Mouse (Mus musculus) urinary bladder, postnatal 10 days (tissue): ENCODE data around the gene Babam1.
"Not testable (repeated sequence)": the region's sequence is repeated elsewhere in the genome, so short reads cannot be mapped to it uniquely, and the experiment has no call there.

ENCODE experiments used
- DNase-seq: peaks from one replicate; pipeline ENCODE4 v3.0.0; 2022; ENCODE audit warnings: low spot score

Babam1 gene

DNA sequence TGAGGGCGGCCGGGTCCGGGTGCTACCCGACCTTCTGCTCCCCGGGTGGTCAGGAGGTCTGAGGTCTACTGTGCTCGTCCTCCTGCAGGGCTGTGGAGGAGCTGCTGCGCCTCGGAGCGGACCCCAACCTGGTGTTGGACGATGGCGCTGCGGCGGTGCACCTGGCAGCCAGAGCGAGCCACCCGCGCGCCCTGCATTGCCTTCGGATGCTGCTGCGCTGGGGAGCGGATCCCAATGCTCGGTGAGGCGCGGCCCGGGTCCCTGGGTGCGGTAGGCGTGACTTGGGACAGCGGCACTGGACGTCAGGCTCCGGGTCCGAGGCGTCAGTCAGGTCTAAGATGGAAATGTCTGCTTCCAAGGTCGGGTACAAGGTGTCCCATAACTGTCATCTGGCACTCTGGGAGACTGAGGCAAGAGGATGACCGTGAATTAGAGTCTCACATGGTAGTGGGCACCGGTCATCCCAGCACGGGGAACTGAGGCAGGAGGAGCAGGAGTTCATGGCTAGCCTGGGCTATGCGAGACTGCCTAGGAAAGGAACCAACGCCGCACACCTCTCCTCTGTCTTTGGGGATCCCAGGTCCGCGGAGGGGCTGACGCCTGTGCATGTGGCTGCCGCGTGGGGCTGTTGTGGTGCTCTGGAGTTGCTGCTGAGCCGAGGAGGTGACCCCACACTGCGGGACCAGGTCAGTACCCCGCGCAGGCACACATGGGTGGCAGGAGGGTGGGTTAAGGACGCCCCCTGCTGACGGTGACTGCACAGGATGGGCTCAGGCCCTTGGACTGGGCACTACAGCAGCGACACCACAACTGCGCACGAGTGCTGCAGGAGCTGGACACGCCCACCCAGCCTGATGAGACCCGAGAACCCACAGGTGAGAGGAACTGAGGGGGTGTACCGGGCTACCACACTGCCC lies 9.7 kb downstream of the Babam1 start:
- no peak for DNase-seq

DNA sequence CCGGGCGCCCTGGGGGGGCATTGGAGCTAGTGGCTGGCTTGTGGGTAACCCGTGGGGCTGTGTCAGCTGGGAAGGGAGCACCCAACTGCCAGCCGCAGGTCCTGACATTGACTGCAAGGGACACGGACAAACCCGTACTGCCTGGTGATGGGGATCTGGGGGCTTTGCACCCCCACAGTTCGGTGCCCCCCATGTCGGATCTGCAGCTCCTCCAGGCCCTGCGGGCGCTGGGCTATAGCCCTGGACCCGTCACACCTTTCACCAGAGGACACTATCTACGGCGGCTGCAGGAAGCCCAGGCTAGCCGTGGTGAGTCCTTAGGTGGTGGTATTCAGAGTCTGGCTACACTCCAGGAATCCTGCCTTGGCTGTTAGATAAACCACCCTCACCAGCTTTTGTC lies 10.8 kb downstream of the Babam1 start:
- DNase-seq: no peak

DNA sequence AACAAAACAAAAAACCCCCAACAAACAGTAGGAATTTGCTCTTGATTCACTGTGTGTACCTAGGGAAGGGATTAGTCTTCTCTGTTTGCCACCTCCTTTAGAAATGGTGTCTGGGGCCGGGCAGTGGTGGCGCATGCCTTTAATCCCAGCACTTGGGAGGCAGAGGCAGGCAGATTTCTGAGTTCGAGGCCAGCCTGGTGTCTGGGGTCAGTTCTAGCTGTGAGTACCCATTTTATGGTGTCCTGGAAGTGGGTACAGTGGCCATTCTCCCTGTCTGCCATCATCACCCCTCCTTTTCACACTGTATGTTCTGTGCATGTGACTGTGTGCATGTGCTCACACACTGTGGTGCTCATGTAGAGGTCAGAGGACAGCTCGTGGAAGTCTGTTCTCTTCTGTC lies 11.6 kb downstream of the Babam1 start:
- no peak for DNase-seq

DNA sequence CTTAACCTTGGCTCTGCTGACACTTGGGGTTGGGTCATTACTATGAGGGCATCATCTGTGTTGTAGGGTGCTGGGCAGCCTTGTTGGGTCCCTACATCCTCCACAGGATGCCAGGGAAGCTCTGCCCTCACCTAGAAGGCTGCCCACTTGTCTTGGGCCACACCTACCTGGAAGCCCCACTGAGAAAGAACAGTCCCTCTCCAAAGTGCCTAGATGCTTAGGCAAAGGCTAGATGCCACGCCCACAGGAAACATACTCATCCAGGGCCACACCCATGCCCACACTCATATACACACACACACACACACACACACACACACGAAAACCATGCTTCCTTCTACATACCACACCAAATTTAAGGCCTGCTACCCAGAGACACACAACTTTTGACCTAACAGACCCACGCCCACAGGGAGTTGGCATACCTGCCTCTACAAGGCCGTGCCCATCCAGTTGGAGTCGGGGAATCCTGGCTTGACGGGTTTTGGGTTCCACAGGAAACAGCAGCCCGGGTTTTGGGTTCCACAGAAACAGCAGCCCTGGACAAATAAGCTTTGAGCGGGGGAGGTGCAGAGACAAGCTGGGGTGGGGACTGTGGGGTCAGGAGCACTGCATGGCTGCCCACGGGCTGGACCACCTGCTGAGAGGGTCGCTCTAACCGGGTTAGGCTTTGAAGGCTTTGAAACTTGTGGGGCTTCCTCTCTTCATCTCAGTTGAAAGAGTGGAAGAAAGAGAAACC lies 15.0 kb downstream of the Babam1 start:
- DNase-seq: no peak

DNA sequence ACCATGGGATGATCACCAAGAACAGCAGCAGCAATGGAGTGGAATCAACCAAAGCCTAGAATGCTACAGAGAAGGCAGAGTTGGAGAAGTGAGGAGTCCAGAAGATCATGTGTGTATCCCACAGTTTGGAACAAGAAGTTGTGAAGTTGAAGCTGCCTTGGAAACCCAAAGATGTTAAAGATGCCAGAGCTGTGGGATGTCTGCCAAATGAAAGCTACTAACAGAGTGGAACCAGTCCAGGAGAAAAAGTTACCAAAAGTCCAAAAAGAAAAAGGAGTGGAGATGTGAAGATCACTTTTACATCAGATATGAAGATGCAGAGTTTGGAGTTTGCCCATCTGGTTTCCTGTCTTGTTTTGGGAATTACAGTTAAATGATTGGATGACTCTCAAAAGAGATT lies 25.5 kb downstream of the Babam1 start:
- DNase-seq: no peak

DNA sequence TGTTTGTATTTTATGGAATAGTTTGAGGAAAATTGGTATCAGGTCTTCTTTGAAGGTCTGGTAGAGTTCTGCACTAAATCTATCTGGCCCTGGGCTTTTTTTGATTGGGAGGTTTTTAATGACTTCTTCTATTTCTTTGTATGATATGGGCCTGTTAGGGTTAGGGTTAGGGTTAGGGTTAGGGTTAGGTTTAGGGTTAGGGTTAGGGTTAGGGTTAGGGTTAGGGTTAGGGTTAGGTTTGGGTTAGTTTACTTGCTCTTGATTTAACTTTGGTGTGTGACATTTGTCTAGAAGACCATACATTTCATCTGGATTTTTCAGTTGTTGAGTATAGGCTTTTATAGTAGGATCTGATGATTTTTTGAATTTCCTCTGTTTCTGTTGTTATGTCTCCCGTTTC lies 36.3 kb downstream of the Babam1 start:
- DNase-seq: not testable (repeated sequence)

DNA sequence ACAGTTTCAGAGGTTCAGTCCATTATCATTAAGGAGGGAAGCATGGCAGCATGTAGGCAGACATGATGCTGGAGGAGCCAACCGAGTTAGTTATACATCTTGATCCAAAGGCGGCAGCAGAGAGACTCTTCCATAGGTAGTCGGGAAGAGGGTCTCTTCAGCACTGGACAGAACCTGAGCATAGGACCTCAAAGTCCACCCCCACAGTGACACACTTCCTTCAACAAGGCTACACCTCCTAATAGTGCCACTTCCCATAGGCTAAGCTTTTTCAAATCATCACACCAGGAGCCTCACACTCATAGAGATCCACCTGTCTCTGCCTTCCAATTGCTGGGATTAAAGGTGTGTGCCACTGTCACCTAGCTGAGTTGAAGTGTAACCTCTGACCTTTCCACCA lies 40.4 kb downstream of the Babam1 start:
- no peak for DNase-seq

DNA sequence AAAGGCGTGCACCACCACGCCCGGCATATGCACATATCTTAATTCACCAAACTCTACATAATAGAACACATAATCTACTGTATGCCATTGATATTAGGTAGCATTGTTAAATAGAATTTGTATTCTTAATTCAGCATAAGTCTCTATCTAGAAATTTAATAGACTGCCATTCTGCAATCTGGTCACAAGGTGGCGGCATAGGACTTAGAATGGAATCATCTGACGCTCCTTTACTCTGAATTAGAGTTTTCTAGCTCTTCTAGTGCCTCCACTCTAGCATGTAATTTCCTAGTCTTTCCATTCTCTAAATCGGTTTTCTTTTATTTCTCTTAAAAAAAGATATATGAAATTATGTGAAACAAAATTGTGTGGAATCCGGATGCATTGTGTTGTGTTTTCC lies 44.7 kb downstream of the Babam1 start:
- no peak for DNase-seq

DNA sequence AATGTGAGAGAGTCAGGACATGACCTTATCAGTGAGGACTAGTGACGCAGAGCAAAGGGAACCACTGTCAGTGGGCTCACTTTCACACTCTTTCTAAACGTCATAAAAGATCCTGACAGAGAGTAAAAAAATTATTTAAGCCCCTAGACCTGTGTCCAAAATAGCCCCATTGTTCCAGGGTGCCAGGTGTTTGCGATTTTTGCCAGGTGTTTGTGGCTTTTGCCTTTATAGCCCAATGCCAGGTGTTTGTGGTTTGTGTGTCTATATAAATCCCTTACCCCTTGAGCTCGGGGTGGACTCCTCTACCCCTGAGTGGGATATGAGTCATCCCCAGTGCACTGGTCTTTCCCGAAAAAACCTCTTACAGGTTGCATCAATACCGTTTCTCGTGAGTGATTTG lies 48.4 kb downstream of the Babam1 start:
- no peak for DNase-seq

DNA sequence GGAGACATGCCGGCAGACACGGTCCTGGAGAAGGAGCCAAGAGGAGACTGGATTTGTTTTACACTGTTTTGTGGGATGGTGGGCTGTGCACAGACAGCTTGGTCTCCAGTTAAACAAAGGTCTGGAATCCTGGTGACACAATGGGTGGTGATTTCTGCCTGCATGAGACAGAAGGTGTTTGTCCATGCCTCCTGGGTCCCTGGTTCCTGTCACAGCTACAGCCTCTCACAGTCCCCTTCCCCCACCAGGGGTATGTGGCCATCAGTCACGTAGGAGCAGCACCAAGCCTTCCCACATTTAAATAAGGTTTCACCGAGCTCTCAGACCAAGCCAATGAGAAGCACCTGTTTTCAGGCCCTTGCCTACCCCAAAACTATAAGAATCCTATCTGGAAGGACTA lies 54.7 kb downstream of the Babam1 start:
- DNase-seq: no peak

DNA sequence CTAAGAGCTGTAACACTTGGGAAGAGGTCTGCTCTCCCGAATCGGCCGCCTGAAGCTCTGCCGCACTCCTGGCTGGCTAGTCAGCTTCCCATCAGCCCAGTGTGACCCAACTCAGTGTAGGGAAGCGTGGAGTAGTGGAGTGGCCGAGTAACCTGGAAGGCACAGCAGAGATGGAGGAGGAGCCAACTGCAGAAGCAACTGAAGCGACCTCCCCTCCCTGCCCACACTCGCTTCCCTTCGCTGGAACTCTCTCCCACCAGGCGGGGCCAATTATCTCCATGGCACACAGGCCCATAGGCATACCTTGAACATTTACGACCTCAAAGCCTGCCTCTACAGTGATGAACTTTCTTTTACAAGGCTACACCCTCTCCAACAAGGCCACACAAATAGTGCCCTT lies 55.1 kb downstream of the Babam1 start:
- DNase-seq: no peak

DNA sequence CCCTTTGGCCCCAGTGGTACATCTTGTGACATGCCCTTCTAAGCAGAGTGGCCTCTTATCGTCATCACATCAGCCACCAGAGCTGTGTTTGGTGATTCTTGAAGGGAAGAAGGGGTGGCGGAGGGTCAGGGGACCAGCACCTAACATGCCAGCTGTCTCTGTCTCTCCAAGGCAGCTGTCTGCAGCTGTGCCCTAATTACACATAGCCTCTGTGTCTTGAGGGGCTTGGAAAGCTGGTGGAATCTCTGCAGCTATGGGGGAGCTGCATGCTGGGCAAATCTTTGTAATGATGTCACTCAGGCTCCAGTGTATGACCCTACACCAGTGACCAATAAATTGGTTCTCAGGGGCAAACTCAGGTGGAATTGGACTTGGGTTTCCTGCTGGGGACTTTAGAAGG lies 56.0 kb downstream of the Babam1 start:
- DNase-seq: no peak
